Mouse (Mus musculus) kidney, embryonic 15.5 days (tissue): Measurements from ENCODE around the gene Actrt3. TPM values are rescaled to one million over a fixed set of nuclear protein-coding genes. Genes with fewer than 3 reads are reported as not detected.

Experiments
- ATAC-seq: fragments of 200-750 bp; cut with Nextera tagmentation; replicated peaks from 2 replicates; pipeline ENCODE4 v1.8.0; 2017; ENCODE audit warnings: moderate TSS enrichment; ENCODE audit not compliant: low FRiP score
- H3K27ac ChIP-seq: fragments of 300-500 bp; sonication (generic); 2 replicates; pipeline ENCODE4 v1.5.1; 2015; ENCODE audit warnings: mild to moderate bottlenecking, inconsistent platforms
- H3K27me3 ChIP-seq: fragments of 300-500 bp; sonication (generic); 2 replicates; pipeline ENCODE4 v1.6.1; 2015; ENCODE audit warnings: inconsistent platforms
- H3K36me3 ChIP-seq: fragments of 300-500 bp; sonication (generic); 2 replicates; pipeline ENCODE4 v1.6.1; 2015; ENCODE audit warnings: inconsistent platforms
- H3K4me1 ChIP-seq: fragments of 300-500 bp; sonication (generic); 2 replicates; pipeline ENCODE4 v1.6.1; 2015; ENCODE audit warnings: inconsistent platforms
- H3K4me2 ChIP-seq: fragments of 300-500 bp; sonication (generic); 2 replicates; pipeline ENCODE4 v1.6.1; 2015; ENCODE audit warnings: moderate library complexity, mild to moderate bottlenecking, inconsistent platforms
- H3K4me3 ChIP-seq: fragments of 300-500 bp; sonication (generic); replicated peaks from 2 replicates; pipeline ENCODE4 v1.5.1; 2015; ENCODE audit warnings: mild to moderate bottlenecking, inconsistent platforms
- H3K9ac ChIP-seq: fragments of 300-500 bp; sonication (generic); 2 replicates; pipeline ENCODE4 v1.6.1; 2015; ENCODE audit warnings: mild to moderate bottlenecking, inconsistent platforms
- H3K9me3 ChIP-seq: fragments of 300-500 bp; sonication (generic); replicated peaks from 2 replicates; pipeline ENCODE4 v1.6.1; 2016; ENCODE audit warnings: inconsistent platforms
- WGBS: fragments of 180-500 bp; shearing (Covaris S2); methylation state at CpG from one replicate; pipeline ENCODE4 v1.1.7; 2015; ENCODE audit warnings: mixed read lengths; 5-methylcytosine and 5-hydroxymethylcytosine counted together
- polyA plus RNA-seq: library from polyadenylated mRNA; unstranded; fragments of >200 nt; fragmentation: Nextera tagmentation; extraction: Ambion mirVana; gene quantifications from 2 replicates; pipeline ENCODE4 v1.2.1, GENCODE M21; 2015

Gene Actrt3
- polyA plus RNA-seq, result not detected in 2 replicates

- H3K9ac ChIP-seq, result peak within 1 kb of the TSS; percentile 56
- ATAC-seq, result no peak
- under 1% methylated on average over 32 of the region's 32 CpGs for WGBS
- peaks cover 9% of the 10 kb centered on the region for H3K36me3 ChIP-seq
- no peaks in the 10 kb centered on the region for H3K9me3 ChIP-seq
- peaks cover 32% of the 10 kb centered on the region for H3K4me1 ChIP-seq
- peak within 1 kb of the TSS; percentile 96 for H3K4me2 ChIP-seq
- H3K27ac ChIP-seq, result peak within 1 kb of the TSS; percentile 73
- peak within 1 kb of the TSS; percentile 90 for H3K4me3 ChIP-seq
- peaks cover 9% of the 10 kb centered on the region; the same call in 1 of the 2 replicates for H3K27me3 ChIP-seq
These were observed at the start of gene Actrt3 for GRCm38 (mm10) chr3:30599711-30600545. Gene Actrt3 (minus strand): TSS chr3:30599939.

GRCm38 (mm10) chr3:30648466-30648865 is 48.7 kb upstream of the Actrt3 start:
- no peak overlapping the region for H3K27ac ChIP-seq
- 93% methylated on average over 2 of the region's 2 CpGs for WGBS
- no peak overlapping the region for H3K4me2 ChIP-seq
- H3K9ac ChIP-seq, result no peak overlapping the region
- no peak overlapping the region for H3K4me3 ChIP-seq
- H3K36me3 ChIP-seq, result no peaks in the 10 kb centered on the region
- H3K4me1 ChIP-seq, result peaks cover 15% of the 10 kb centered on the region
- H3K9me3 ChIP-seq, result no peaks in the 10 kb centered on the region
- no peak for ATAC-seq
- peaks cover 28% of the 10 kb centered on the region for H3K27me3 ChIP-seq

GRCm38 (mm10) chr3:30647440-30648090 is 47.8 kb upstream of the Actrt3 start, which contains the start of gene Lrrc34:
Gene Lrrc34 (minus strand): TSS chr3:30647869.
- no peak within 1 kb of the TSS for H3K27ac ChIP-seq
- no peaks in the 10 kb centered on the region for H3K9me3 ChIP-seq
- peak; percentile 95 for ATAC-seq
- peak within 1 kb of the TSS; percentile 50; the same call in 1 of the 2 replicates for H3K9ac ChIP-seq
- H3K36me3 ChIP-seq, result no peaks in the 10 kb centered on the region
- H3K4me1 ChIP-seq, result peaks cover 15% of the 10 kb centered on the region
- peak within 1 kb of the TSS; percentile 78 for H3K4me2 ChIP-seq
- peak within 1 kb of the TSS; percentile 42 for H3K4me3 ChIP-seq
- peaks cover 28% of the 10 kb centered on the region for H3K27me3 ChIP-seq
- 1% methylated on average over 25 of the region's 25 CpGs for WGBS

GRCm38 (mm10) chr3:30646761-30647160 is 47.0 kb upstream of the Actrt3 start:
- Histone ChIP-seq H3K27me3 (peaks cover 24% of the 10 kb centered on the region), H3K9ac (no peak overlapping the region), H3K9me3 (no peaks in the 10 kb centered on the region), H3K27ac (no peak overlapping the region), H3K4me2 (peak overlapping the region; percentile 78; the same call in 1 of the 2 replicates), H3K4me3 (no peak overlapping the region), H3K4me1 (peaks cover 15% of the 10 kb centered on the region), H3K36me3 (no peaks in the 10 kb centered on the region)
- WGBS, result 54% methylated on average over 8 of the region's 8 CpGs
- ATAC-seq, result no peak

- Histone ChIP-seq H3K4me2 (no peak within 1 kb of the TSS), H3K4me1 (peaks cover 3% of the 10 kb centered on the region), H3K4me3 (no peak within 1 kb of the TSS), H3K9ac (no peak within 1 kb of the TSS), H3K27me3 (peaks cover 6% of the 10 kb centered on the region; the same call in 1 of the 2 replicates), H3K9me3 (no peaks in the 10 kb centered on the region), H3K36me3 (no peaks in the 10 kb centered on the region), H3K27ac (no peak within 1 kb of the TSS)
- ATAC-seq, result no peak
- 71% methylated on average over 2 of the region's 2 CpGs for WGBS
These were observed 44.5 kb upstream of the Actrt3 start, which contains the start of gene Lrriq4 for GRCm38 (mm10) chr3:30644207-30644606. Gene Lrriq4 (plus strand): TSS chr3:30644507.

- ATAC-seq, result no peak
These were observed 35.9 kb upstream of the Actrt3 start for GRCm38 (mm10) chr3:30635629-30636028.

GRCm38 (mm10) chr3:30633681-30634080 is 33.9 kb upstream of the Actrt3 start:
- no peak for ATAC-seq
- Histone ChIP-seq H3K4me3 (no peak overlapping the region), H3K9me3 (no peaks in the 10 kb centered on the region)

More at GRCm38 (mm10) chr3:30635629-30636028, 35.9 kb upstream of the Actrt3 start:
- no peak overlapping the region for H3K9ac ChIP-seq
- 82% methylated on average over 4 of the region's 4 CpGs for WGBS
- H3K27me3 ChIP-seq, result no peaks in the 10 kb centered on the region
- H3K4me2 ChIP-seq, result no peak overlapping the region
- no peak overlapping the region for H3K4me3 ChIP-seq
- no peaks in the 10 kb centered on the region for H3K4me1 ChIP-seq
- H3K27ac ChIP-seq, result no peak overlapping the region
- H3K9me3 ChIP-seq, result no peaks in the 10 kb centered on the region
- H3K36me3 ChIP-seq, result no peaks in the 10 kb centered on the region

GRCm38 (mm10) chr3:30620132-30620531 is 20.4 kb upstream of the Actrt3 start:
- no peak overlapping the region for H3K9ac ChIP-seq
- no peak overlapping the region for H3K4me3 ChIP-seq
- peaks cover 52% of the 10 kb centered on the region for H3K36me3 ChIP-seq
- H3K9me3 ChIP-seq, result no peaks in the 10 kb centered on the region
- H3K27ac ChIP-seq, result no peak overlapping the region
- no peak overlapping the region for H3K4me2 ChIP-seq
- H3K27me3 ChIP-seq, result no peaks in the 10 kb centered on the region
- no peak for ATAC-seq
- H3K4me1 ChIP-seq, result no peaks in the 10 kb centered on the region
- 67% methylated on average over 8 of the region's 8 CpGs for WGBS

More at GRCm38 (mm10) chr3:30633681-30634080, 33.9 kb upstream of the Actrt3 start:
- no peaks in the 10 kb centered on the region for H3K4me1 ChIP-seq
- no peak overlapping the region for H3K27ac ChIP-seq
- no peaks in the 10 kb centered on the region for H3K36me3 ChIP-seq
- no peak overlapping the region for H3K4me2 ChIP-seq
- H3K27me3 ChIP-seq, result no peaks in the 10 kb centered on the region
- 59% methylated on average over 3 of the region's 3 CpGs for WGBS
- H3K9ac ChIP-seq, result no peak overlapping the region

- no peak overlapping the region for H3K9ac ChIP-seq
- H3K4me1 ChIP-seq, result peaks cover 4% of the 10 kb centered on the region
- H3K36me3 ChIP-seq, result peaks cover 81% of the 10 kb centered on the region
- no peak overlapping the region for H3K4me2 ChIP-seq
- H3K27me3 ChIP-seq, result no peaks in the 10 kb centered on the region
- WGBS, result 85% methylated on average over 4 of the region's 4 CpGs
- no peak for ATAC-seq
- no peak overlapping the region for H3K4me3 ChIP-seq
- no peaks in the 10 kb centered on the region for H3K9me3 ChIP-seq
- H3K27ac ChIP-seq, result no peak overlapping the region
These were observed 11.2 kb upstream of the Actrt3 start for GRCm38 (mm10) chr3:30610930-30611329.

- Histone ChIP-seq H3K4me3 (no peak overlapping the region), H3K9ac (no peak overlapping the region), H3K36me3 (peaks cover 80% of the 10 kb centered on the region), H3K27ac (peak overlapping the region; percentile 54; the same call in 1 of the 2 replicates), H3K9me3 (no peaks in the 10 kb centered on the region), H3K4me1 (peaks cover 7% of the 10 kb centered on the region), H3K27me3 (no peaks in the 10 kb centered on the region), H3K4me2 (no peak overlapping the region)
- WGBS, result 78% methylated on average over 3 of the region's 3 CpGs
- no peak for ATAC-seq
These were observed 9.3 kb upstream of the Actrt3 start for GRCm38 (mm10) chr3:30608999-30609398.

GRCm38 (mm10) chr3:30603256-30603655 is 3.5 kb upstream of the Actrt3 start:
- Histone ChIP-seq H3K4me2 (peak overlapping the region; percentile 96), H3K27me3 (peaks cover 8% of the 10 kb centered on the region; the same call in 1 of the 2 replicates), H3K36me3 (peaks cover 34% of the 10 kb centered on the region), H3K4me3 (peak overlapping the region; percentile 90), H3K27ac (peak overlapping the region; percentile 99), H3K4me1 (peaks cover 28% of the 10 kb centered on the region), H3K9ac (peak overlapping the region; percentile 81), H3K9me3 (no peaks in the 10 kb centered on the region)
- ATAC-seq, result no peak
- WGBS, result 26% methylated on average over 10 of the region's 10 CpGs

- peaks cover 25% of the 10 kb centered on the region for H3K4me1 ChIP-seq
- peak overlapping the region; percentile 96 for H3K4me2 ChIP-seq
- under 1% methylated on average over 27 of the region's 27 CpGs for WGBS
- peaks cover 30% of the 10 kb centered on the region for H3K36me3 ChIP-seq
- H3K27me3 ChIP-seq, result peaks cover 9% of the 10 kb centered on the region; the same call in 1 of the 2 replicates
- peak; percentile 77 for ATAC-seq
- peak overlapping the region; percentile 81 for H3K9ac ChIP-seq
- no peaks in the 10 kb centered on the region for H3K9me3 ChIP-seq
- peak overlapping the region; percentile 90 for H3K4me3 ChIP-seq
- peak overlapping the region; percentile 99 for H3K27ac ChIP-seq
These were observed 3.0 kb upstream of the Actrt3 start for GRCm38 (mm10) chr3:30602740-30603098.
